Mouse (Mus musculus): ENCODE data around the gene Mrps18a.

The Mrps18a gene

DNA sequence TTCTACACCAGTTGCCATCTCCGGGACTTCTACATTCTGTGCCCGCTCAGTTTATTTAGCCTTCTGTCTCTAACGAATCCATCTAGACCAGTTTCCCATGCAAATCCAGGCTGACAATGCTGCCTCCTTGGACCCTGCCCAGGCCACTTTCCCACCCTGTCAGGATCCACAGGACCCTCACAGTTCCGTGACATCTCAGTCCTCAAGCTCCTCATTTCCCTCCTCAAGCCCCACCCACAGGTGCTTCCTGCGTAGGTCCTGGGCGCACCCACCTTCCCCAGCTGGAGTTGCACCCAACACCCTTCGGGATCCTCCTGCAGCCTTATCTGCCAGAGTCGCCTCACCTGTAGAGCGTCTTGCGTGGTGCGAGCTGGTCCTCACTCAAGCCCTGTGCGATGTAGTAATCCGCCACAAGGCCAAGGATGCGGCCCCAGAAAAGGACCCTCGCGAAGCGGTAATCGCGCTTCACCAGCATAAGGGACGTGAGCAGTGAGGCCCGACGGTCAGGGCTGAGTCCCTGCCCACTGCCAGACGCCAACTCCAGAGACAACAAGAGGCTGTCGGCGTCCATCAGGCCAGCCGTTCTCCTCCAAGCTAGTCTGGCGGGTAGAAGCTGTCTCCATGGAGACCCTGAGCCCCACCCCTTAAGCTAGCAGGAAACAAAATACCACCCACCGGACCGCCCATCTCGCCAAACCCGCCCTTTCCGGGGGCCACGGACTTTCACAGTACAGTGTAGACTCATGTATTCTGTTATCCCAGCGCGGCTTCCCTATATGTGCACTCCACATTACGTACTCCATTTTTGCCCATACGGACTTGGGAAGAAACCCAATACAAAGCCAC is 33.0 kb downstream of the Mrps18a start, which contains the start of gene Rsph9:
Gene Rsph9, minus strand, starts transcription at position 639 of the 846 bp plus-strand sequence.
- DNase-seq (ENCODE audit: low read depth, low spot score): peak; percentile 76

DNA sequence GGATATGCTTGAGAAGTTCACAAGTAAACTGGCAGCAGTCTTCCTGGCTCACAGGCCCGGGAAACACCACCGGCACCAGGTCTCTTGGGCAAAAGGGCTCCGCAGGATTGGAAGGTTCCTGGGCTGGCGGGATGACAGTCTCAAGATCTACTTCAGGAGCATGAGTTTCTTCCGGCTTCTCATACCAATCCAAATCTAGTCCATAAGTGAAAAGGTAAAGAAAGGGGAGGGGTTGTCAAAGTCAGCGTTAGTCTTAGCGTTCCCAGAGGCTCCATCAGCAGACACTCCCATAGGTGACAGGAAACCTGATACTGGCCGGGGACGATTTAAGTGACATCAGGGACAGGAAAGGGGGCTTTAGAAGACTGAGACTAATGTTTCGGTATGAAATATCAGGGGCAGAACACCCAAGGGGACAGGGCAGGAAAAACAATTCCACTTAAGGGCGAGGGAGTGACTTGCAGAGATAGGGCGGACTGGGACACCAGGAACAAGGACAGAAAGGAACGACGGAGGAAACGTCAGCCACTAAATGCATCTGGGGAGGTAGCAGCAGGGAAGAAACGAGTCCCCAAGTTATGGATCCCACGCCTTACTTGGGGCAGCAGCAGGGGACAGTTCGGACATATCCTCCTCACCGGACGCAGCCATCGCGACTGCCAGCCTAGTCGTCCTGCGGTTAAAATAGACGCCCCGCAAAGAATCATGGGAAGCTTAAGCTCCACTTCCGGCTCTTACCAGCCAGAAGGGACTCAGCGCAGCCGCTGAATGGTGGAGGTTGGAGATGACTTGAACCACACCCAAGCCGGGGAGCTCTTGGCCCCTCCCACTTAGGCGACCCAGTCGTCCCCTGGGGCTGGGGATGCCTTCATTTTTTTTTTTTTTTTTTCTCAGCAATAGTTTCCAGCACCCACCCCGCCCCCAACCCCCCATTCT is 42.3 kb downstream of the Mrps18a start, which contains the start of gene Mad2l1bp:
Gene Mad2l1bp, minus strand, starts transcription at position 707 of the 936 bp plus-strand sequence.
- DNase-seq (ENCODE audit: low read depth, low spot score): peak; percentile 93

DNA sequence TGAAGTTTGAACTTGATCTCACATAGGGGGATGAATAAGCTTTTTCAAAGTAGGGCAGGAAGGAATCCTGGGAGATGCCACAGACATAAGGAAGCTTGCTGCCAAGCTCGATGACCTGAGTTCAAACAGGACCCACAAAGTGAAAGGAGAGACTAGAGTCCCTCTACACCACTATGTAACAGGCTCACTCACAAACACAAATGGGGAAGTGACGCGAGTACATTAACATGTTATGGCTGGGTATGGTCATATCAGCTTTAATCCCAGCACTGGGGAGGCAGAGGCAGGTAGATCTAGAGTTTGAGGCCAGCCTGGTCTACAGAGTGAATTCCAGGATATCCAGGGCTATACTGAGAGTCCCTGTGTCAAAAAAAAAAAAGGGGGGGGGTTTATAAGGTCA is 43.5 kb downstream of the Mrps18a start:
- DNase-seq (ENCODE audit: low read depth, low spot score): no peak

DNA sequence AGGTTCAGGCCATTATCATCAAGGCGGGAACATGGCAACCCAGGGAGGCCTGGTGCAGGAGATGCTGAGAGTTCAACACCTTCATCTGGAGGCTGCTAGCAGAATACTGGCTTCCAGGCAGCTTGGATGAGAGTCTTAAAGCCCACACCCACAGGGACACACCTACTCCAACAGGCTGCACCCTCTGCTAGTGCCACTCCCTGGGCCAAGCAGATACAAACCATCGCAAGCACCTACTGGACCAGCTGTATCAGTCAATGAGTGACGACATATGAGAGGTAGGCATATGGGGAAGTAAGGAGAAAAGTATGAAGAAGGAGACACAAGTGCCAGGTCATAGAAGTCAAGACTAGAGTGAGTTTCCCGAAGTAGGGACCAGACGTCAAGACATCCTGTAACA is 45.9 kb downstream of the Mrps18a start:
- no peak for DNase-seq (ENCODE audit: low read depth, low spot score)

DNA sequence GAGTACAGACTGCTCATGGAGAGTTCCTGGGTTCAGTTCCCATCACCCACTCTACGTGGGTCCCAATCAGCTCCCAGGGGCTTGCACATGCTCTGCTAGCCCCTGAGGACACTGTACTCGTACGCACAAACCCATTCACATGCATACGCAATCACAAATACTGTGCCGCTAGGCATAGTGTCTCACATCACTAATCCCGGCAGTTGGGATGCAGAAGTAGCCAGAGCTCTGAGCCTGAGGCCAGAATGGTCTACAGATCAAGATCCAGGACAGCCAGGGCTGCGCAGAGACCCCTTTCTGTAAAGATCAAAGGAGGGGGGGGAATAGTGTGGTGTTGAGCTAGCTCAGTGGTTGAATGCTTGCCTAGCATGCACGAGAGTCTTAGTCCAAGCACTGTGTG is 46.3 kb downstream of the Mrps18a start:
- no peak for DNase-seq (ENCODE audit: low read depth, low spot score)

DNA sequence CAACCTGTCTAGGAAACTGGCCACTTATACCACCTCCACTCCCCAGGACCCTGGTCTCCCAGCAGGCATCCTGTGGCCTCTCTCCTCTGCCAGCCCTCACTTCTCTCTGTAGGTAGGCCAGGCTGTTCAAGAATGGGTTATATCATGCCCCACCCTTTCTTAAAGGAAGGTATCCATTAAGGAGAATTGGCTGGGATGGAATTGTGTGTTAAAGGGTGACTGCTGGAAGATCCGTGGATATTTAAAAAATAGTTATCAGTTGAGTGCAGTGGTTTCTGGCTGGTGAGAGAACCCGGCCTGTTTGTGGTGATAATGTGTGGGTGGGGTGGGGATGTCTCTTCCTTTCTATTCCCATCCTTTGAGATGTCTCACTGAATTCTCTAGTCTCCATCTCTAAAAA is 48.5 kb downstream of the Mrps18a start:
- no peak for DNase-seq (ENCODE audit: low read depth, low spot score)

DNA sequence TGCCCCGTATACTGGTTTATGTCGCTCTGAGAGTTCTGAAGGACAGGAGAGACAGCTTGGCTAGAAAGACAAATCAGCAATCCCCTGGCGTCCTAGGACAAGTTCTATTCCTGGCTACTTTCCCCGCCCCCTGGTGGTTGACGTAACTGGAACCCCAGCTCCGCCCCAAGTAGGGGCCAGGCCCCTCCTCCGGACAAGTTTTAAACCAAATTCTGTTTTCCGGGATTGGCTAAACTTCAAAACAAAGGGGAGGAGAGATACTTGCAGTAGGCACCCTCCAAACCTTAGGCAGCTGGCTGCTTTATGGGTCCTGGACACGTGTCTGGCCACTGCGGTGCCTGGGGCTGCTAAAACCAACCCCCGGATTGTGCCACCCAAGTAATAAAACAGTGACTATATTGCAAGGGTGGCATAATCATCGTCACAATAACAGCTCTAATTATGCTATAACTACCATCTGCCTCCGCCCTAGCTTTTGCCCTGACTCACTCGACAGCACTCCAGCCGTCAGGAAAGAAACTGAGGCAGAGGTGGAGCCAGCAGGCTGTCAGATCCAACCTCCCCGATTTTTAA is 49.4 kb downstream of the Mrps18a start:
- DNase-seq (ENCODE audit: low read depth, low spot score): peak; percentile 93

DNA sequence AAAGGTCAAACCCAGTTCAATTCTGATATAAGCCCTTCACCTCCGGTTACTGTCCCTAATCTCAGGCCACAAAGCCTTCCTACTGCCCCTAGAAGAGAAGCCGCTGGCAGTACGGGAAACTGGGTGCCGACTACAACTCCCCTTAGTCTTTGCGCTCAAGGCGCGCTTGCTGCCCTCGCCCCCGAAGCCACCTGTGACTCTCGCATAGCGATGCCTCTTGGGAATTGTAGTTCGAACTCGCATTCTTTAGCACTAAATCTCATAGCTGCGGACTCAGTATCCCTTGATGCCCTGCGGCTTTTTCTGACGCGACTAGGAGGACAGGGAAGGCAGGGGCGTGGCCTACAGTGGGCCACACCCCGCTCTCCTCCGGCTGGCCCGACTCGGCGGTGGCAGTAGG is 49.9 kb downstream of the Mrps18a start, which contains the start of gene Gtpbp2:
Gene Gtpbp2, plus strand, starts transcription at position 347 of the 400 bp plus-strand sequence.
- DNase-seq (ENCODE audit: low read depth, low spot score): peak; percentile 99

DNA sequence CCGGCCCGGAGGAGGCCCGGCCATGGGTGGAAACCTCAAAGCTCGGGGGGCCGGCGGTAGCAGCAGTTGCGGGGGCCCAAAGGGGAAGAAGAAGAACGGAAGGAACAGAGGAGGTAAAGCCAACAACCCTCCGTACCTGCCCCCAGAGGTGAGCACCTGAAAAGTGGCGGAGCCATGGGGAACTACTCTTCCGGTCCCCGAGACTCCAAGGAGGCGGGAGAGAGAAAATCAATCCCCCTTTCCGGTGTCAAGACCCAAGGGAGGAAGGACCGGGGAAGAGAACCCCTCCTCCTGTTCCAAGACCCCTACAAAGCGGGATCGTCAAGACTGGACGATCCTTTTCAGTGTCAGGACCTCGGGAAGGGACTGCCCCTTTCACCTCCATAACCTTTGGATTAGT is 50.4 kb downstream of the Mrps18a start:
- DNase-seq (ENCODE audit: low read depth, low spot score): no peak

DNA sequence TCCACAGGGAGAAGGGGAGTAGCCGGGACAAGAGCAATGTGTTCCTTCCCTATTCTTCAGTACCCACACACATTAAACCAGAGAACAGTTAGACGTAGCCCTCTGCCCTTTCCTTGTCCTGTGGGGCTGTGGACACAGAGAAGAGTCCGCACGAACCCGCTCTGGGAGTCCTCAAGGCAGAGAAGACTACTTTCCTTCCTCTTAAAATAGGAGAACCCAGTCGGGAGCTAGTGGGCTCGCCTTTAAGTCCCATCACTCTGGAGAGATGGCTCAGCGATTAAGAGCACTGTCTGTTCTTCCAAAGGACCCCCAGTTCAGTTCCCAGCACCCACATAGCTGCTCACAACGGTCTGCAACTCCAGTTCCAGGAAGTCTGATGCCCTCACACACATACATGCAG is 50.9 kb downstream of the Mrps18a start:
- peak; percentile 28 for DNase-seq (ENCODE audit: low read depth, low spot score)

DNA sequence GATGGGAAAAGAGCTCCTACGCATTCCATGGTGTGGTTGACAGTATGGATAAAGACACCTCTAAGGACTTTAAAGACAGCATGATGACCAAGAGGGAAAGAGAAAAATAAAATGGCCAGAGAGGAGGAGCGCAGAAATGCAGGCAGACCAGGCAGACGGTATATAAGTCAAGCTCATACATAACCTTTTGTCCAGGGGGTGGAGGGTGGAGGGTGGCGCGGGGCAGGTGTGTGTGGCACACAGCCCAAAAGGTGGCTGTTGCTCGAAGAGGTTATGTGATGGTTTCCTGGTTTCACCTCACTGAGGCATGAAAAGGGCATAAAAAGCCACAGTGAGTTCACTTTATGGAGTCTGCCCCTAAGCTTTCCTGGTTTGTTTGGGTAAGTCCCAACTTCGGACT is 51.8 kb downstream of the Mrps18a start:
- no peak for DNase-seq (ENCODE audit: low read depth, low spot score)

DNA sequence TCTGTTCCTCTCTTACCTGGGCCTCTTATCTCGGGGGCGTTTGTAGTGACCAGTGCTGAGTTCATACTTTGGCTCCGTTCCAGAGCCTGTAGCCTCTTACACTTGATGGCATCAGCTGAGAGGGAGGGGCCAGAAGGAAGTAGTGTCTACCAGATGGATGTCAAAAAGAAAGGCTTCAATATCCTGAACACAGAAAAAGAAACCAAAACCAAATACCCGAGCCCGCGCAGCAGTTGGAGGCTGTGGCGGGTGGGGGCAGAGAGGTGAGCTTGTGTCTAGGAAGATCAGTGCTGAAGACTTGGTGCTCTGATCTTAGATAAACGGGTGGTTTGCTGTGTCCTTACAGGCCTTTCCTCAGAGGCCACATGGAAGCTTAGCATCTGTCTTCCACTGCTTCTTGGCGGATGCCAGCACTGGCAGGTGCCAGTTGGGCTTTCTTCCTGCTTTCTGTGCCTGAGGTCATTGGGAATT is 52.2 kb downstream of the Mrps18a start:
- peak; percentile 92 for DNase-seq (ENCODE audit: low read depth, low spot score)

DNA sequence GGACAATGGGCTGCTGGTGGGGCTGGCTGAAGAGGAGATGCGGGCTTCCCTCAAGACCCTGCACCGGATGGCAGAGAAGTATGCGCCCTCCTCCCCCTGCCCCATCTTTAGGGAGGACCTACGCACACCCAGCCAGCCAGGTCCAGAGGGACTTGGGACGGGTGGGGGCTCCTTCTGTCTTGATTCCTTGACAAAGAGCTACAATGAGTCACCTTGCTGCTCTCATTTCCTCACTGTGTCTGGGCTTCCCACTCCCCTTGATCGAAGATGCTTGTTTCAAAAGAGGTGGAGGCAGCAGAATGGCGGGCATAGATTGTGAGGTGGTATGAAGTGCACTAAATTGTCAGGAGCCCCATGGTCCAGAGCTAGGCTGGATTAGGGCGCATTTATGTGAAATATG is 53.5 kb downstream of the Mrps18a start:
- no peak for DNase-seq (ENCODE audit: low read depth, low spot score)

DNA sequence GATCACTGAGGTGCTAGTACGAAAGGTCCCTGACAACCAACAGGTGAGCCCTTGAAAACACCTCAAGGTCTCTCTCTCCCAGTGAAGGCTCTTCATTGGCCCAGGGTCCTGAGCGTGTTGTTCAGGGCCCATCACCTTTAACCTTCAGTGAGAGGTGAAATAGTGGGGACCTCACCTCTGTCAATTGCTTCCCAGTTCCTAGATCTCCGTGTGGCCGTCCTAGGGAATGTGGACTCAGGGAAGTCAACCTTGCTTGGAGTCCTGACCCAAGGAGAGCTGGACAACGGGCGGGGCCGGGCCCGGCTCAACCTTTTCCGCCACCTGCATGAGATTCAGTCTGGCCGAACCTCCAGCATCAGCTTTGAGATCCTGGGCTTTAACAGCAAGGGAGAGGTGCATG is 54.0 kb downstream of the Mrps18a start:
- no peak for DNase-seq (ENCODE audit: low read depth, low spot score)

DNA sequence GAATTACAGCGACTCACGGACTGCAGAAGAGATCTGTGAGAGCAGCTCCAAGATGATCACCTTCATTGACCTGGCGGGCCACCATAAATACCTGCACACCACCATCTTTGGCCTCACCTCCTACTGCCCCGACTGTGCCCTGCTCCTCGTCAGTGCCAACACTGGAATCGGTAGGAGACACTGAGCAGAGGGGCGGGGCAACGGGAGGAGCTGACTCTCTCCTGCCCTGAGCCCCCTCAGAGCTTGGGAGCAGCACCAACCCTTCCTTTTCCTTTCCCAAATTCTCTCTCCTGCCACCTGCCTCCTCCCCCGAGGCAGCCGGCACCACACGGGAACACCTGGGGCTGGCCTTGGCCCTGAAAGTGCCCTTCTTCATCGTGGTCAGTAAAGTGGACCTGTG is 54.7 kb downstream of the Mrps18a start:
- DNase-seq (ENCODE audit: low read depth, low spot score): no peak

DNA sequence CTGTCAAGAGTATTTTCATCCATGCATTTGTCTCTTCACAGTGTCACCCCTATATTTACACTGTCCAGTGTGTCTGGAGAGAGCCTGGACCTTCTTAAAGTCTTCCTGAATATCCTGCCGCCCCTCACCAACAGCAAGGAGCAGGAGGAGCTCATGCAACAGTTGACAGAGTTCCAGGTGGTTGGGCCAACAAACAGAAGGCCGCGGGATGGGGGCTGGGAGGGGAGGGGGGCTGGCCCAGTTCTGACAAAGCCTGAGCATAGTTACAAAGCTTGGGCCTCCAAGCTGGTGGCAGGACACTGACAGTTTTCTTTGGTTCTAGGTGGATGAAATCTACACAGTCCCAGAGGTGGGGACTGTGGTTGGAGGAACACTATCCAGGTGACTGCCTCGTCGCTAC is 55.5 kb downstream of the Mrps18a start:
- DNase-seq (ENCODE audit: low read depth, low spot score): no peak

DNA sequence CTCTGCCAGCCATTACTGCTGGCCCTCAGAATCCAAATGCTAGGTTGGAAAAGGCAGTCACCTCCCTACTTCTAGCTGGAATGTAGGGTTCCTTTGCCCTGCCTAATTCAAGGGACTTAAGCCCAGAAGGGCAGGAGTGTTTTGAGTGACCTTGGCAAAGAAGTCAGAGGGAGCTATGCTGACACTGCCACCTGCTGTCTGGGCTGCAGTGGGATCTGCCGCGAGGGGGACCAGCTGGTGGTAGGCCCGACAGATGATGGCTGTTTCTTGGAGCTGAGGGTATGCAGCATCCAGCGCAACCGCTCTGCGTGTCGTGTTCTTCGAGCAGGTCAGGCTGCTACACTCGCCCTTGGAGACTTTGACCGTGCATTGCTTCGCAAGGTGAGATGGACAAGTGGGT is 56.2 kb downstream of the Mrps18a start:
- DNase-seq (ENCODE audit: low read depth, low spot score): no peak

DNA sequence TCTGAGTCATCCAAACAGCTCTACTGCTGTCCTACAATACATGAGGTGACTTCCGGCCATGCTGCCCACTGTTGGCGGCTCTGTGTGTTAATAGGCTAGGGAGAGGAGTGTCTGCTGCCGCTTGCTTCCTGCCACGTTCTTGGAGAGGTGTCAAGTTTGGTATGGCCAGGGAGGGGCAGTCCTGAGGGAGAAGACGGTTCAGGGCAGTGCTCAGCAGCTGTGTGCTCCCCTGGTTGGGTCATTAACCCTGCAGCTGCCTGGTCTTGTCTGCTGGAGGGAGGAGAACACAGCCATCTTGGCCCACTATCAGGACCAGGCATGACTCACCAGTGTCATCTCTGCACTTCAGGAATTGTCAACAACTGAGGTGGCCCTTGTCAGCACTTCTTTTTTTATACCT is 57.5 kb downstream of the Mrps18a start:
- DNase-seq (ENCODE audit: low read depth, low spot score): no peak

DNA sequence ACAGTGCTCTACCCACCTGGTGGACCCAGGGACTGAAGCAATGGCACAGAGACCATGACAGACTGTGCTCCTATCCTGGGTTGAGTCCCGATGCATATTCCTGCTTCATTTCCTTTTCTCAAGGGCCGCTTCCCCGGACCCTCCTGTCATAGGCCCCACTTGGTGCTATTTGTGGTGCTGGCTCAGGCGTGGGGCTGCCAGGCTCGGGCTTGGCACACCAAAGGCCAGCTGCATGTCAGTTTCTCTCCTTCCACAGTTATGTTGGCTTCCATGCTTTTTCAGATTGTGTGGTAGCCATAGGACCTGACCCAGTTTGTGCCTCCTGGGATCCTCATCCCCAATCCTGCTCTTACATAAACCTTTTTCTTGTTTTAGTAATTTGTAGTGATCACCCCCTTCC is 58.0 kb downstream of the Mrps18a start:
- no peak for DNase-seq (ENCODE audit: low read depth, low spot score)

DNA sequence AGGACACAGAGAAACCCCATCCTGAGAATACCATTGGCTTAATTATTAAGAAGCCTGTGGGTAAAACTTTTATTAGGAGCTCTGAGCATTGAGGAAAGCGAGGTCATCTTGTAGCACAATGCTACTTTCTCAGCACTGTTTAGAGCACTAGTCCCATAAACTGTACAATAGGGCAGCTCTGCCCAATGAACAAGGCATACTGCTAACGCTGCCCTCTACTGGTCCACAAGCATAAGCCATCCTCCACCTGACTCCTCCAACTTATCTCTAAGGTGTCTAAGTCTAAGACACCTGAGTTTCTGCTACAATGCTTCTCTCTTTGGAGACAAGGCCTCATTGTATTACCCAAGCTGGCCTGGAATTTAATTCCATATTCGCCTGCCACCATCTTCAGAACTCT is 59.8 kb downstream of the Mrps18a start:
- DNase-seq (ENCODE audit: low read depth, low spot score): peak; percentile 58
